Mouse (Mus musculus) limb, embryonic 13.5 days (tissue): Measurements from ENCODE around the gene Arhgap44. TPM values are rescaled to one million over a fixed set of nuclear protein-coding genes. Genes with fewer than 3 reads are reported as not detected.

Source experiments
- ATAC-seq: fragments of 200-750 bp; cut with Nextera tagmentation; 2 replicates; pipeline ENCODE4 v1.8.0; 2017; ENCODE audit warnings: low read depth, moderate number of reproducible peaks, moderate TSS enrichment; ENCODE audit not compliant: low FRiP score
- H3K27ac ChIP-seq: fragments of 300-500 bp; sonication (generic); 2 replicates; pipeline ENCODE4 v1.5.1; 2015; ENCODE audit warnings: inconsistent platforms, mild to moderate bottlenecking, moderate library complexity
- H3K27me3 ChIP-seq: fragments of 300-500 bp; sonication (generic); 2 replicates; pipeline ENCODE4 v1.6.1; 2015; ENCODE audit warnings: mild to moderate bottlenecking, inconsistent platforms
- H3K36me3 ChIP-seq: fragments of 300-500 bp; sonication (generic); 2 replicates; pipeline ENCODE4 v1.6.1; 2015; ENCODE audit warnings: inconsistent platforms, mild to moderate bottlenecking, moderate library complexity
- H3K4me1 ChIP-seq: fragments of 300-500 bp; sonication (generic); 2 replicates; pipeline ENCODE4 v1.6.1; 2015; ENCODE audit warnings: inconsistent platforms
- H3K4me2 ChIP-seq: fragments of 300-500 bp; sonication (generic); replicated peaks from 2 replicates; pipeline ENCODE4 v1.6.1; 2015; ENCODE audit warnings: inconsistent platforms, mild to moderate bottlenecking, moderate library complexity
- H3K4me3 ChIP-seq: fragments of 300-500 bp; sonication (generic); 2 replicates; pipeline ENCODE4 v1.5.1; 2015; ENCODE audit warnings: moderate library complexity, mild to moderate bottlenecking, inconsistent platforms
- H3K9ac ChIP-seq: fragments of 300-500 bp; sonication (generic); 2 replicates; pipeline ENCODE4 v1.6.1; 2015; ENCODE audit warnings: mild to moderate bottlenecking, inconsistent platforms
- H3K9me3 ChIP-seq: fragments of 300-500 bp; sonication (generic); 2 replicates; pipeline ENCODE4 v1.6.1; 2016; ENCODE audit warnings: inconsistent platforms
- WGBS: fragments of 180-500 bp; shearing (Covaris S2); methylation state at CpG from one replicate; pipeline ENCODE4 v1.1.7; 2015; 5-methylcytosine and 5-hydroxymethylcytosine counted together
- polyA plus RNA-seq: library from polyadenylated mRNA; unstranded; fragments of >200 nt; fragmentation: Nextera tagmentation; extraction: Ambion mirVana; gene quantifications from 2 replicates; pipeline ENCODE4 v1.2.1, GENCODE M21; 2015

Arhgap44 gene
- 4.6 and 5.5 TPM in 2 replicates for polyA plus RNA-seq

GRCm38 (mm10) chr11:65162767-65163120, at the start of gene Arhgap44:
TSS of gene Arhgap44 (minus strand) at chr11:65162961.
- Histone ChIP-seq H3K36me3 (no peaks in the 10 kb centered on the region), H3K4me2 (peak within 1 kb of the TSS; percentile 97), H3K27ac (no peak within 1 kb of the TSS), H3K27me3 (peaks cover 33% of the 10 kb centered on the region), H3K9ac (peak within 1 kb of the TSS; percentile 87), H3K4me3 (peak within 1 kb of the TSS; percentile 85), H3K4me1 (peaks cover 16% of the 10 kb centered on the region), H3K9me3 (no peaks in the 10 kb centered on the region)
- under 1% methylated on average over 27 of the region's 27 CpGs for WGBS
- peak; percentile 91 for ATAC-seq

- Histone ChIP-seq H3K4me2 (no peak overlapping the region), H3K36me3 (no peaks in the 10 kb centered on the region), H3K9me3 (no peaks in the 10 kb centered on the region), H3K27ac (no peak overlapping the region), H3K9ac (no peak overlapping the region), H3K4me3 (no peak overlapping the region), H3K27me3 (no peaks in the 10 kb centered on the region), H3K4me1 (0 out of 2 replicates have a peak, but pooled peaks cover 4% of the 10 kb centered on the region)
- 82% methylated on average over 6 of the region's 6 CpGs for WGBS
- ATAC-seq: no peak
These were observed 48.9 kb upstream of the Arhgap44 start for GRCm38 (mm10) chr11:65211701-65212100.

GRCm38 (mm10) chr11:65209441-65209840, 46.7 kb upstream of the Arhgap44 start:
- Histone ChIP-seq H3K4me1 (no peaks in the 10 kb centered on the region), H3K4me3 (no peak overlapping the region), H3K9ac (no peak overlapping the region), H3K4me2 (no peak overlapping the region), H3K27ac (no peak overlapping the region), H3K36me3 (no peaks in the 10 kb centered on the region), H3K27me3 (no peaks in the 10 kb centered on the region), H3K9me3 (no peaks in the 10 kb centered on the region)
- 65% methylated on average over 6 of the region's 6 CpGs for WGBS
- no peak for ATAC-seq

GRCm38 (mm10) chr11:65205306-65205705, 42.5 kb upstream of the Arhgap44 start:
- ATAC-seq: no peak
- Histone ChIP-seq H3K4me3 (no peak overlapping the region), H3K9me3 (no peaks in the 10 kb centered on the region), H3K4me2 (no peak overlapping the region), H3K27ac (no peak overlapping the region), H3K36me3 (no peaks in the 10 kb centered on the region), H3K4me1 (no peaks in the 10 kb centered on the region), H3K27me3 (no peaks in the 10 kb centered on the region), H3K9ac (no peak overlapping the region)
- WGBS: 83% methylated on average over 5 of the region's 5 CpGs

- Histone ChIP-seq H3K27ac (no peak overlapping the region), H3K36me3 (no peaks in the 10 kb centered on the region), H3K27me3 (no peaks in the 10 kb centered on the region), H3K4me3 (no peak overlapping the region), H3K4me1 (no peaks in the 10 kb centered on the region), H3K9me3 (no peaks in the 10 kb centered on the region), H3K4me2 (no peak overlapping the region), H3K9ac (no peak overlapping the region)
- no peak for ATAC-seq
- WGBS: 86% methylated on average over 13 of the region's 13 CpGs
These were observed 41.9 kb upstream of the Arhgap44 start for GRCm38 (mm10) chr11:65204651-65205050.

- Histone ChIP-seq H3K4me2 (no peak overlapping the region), H3K36me3 (no peaks in the 10 kb centered on the region), H3K4me1 (no peaks in the 10 kb centered on the region), H3K9me3 (no peaks in the 10 kb centered on the region), H3K27me3 (no peaks in the 10 kb centered on the region), H3K27ac (no peak overlapping the region), H3K9ac (no peak overlapping the region), H3K4me3 (no peak overlapping the region)
- no peak for ATAC-seq
- 82% methylated on average over 1 of the region's 1 CpGs for WGBS
These were observed 40.3 kb upstream of the Arhgap44 start for GRCm38 (mm10) chr11:65203020-65203419.

GRCm38 (mm10) chr11:65202236-65202635, 39.5 kb upstream of the Arhgap44 start:
- WGBS: 31% methylated on average over 5 of the region's 5 CpGs

GRCm38 (mm10) chr11:65198026-65198425, 35.3 kb upstream of the Arhgap44 start:
- WGBS: 76% methylated on average over 3 of the region's 3 CpGs
- Histone ChIP-seq H3K27me3 (no peaks in the 10 kb centered on the region), H3K4me2 (no peak overlapping the region), H3K36me3 (no peaks in the 10 kb centered on the region), H3K27ac (no peak overlapping the region), H3K4me3 (no peak overlapping the region), H3K9ac (no peak overlapping the region), H3K9me3 (no peaks in the 10 kb centered on the region), H3K4me1 (no peaks in the 10 kb centered on the region)
- ATAC-seq: no peak

More at GRCm38 (mm10) chr11:65202236-65202635, 39.5 kb upstream of the Arhgap44 start:
- H3K36me3 ChIP-seq: no peaks in the 10 kb centered on the region
- ATAC-seq: no peak
- H3K9me3 ChIP-seq: no peaks in the 10 kb centered on the region
- H3K4me1 ChIP-seq: no peaks in the 10 kb centered on the region
- no peak overlapping the region for H3K9ac ChIP-seq
- no peaks in the 10 kb centered on the region for H3K27me3 ChIP-seq
- H3K4me2 ChIP-seq: no peak overlapping the region
- H3K4me3 ChIP-seq: no peak overlapping the region
- H3K27ac ChIP-seq: no peak overlapping the region

- Histone ChIP-seq H3K9ac (no peak overlapping the region), H3K4me1 (no peaks in the 10 kb centered on the region), H3K27me3 (no peaks in the 10 kb centered on the region), H3K27ac (no peak overlapping the region), H3K4me2 (no peak overlapping the region), H3K36me3 (no peaks in the 10 kb centered on the region), H3K9me3 (no peaks in the 10 kb centered on the region), H3K4me3 (no peak overlapping the region)
- 6% methylated on average over 3 of the region's 3 CpGs for WGBS
- ATAC-seq: no peak
These were observed 34.5 kb upstream of the Arhgap44 start for GRCm38 (mm10) chr11:65197280-65197679.

- H3K9me3 ChIP-seq: no peaks in the 10 kb centered on the region
- no peak overlapping the region for H3K9ac ChIP-seq
- no peak overlapping the region for H3K4me2 ChIP-seq
- H3K4me1 ChIP-seq: no peaks in the 10 kb centered on the region
- 86% methylated on average over 12 of the region's 12 CpGs for WGBS
- H3K36me3 ChIP-seq: no peaks in the 10 kb centered on the region
- H3K27me3 ChIP-seq: peaks cover 5% of the 10 kb centered on the region; the same call in 1 of the 2 replicates
- no peak overlapping the region for H3K4me3 ChIP-seq
- no peak for ATAC-seq
- H3K27ac ChIP-seq: no peak overlapping the region
These were observed 24.2 kb upstream of the Arhgap44 start for GRCm38 (mm10) chr11:65186974-65187373.

GRCm38 (mm10) chr11:65185114-65185513, 22.4 kb upstream of the Arhgap44 start:
- no peak overlapping the region for H3K4me3 ChIP-seq
- H3K36me3 ChIP-seq: no peaks in the 10 kb centered on the region
- H3K27me3 ChIP-seq: peaks cover 5% of the 10 kb centered on the region; the same call in 1 of the 2 replicates
- no peaks in the 10 kb centered on the region for H3K9me3 ChIP-seq
- no peak overlapping the region for H3K9ac ChIP-seq
- no peak for ATAC-seq
- H3K27ac ChIP-seq: no peak overlapping the region
- no peaks in the 10 kb centered on the region for H3K4me1 ChIP-seq
- no peak overlapping the region for H3K4me2 ChIP-seq
- 94% methylated on average over 1 of the region's 1 CpGs for WGBS

GRCm38 (mm10) chr11:65170121-65170750, 7.5 kb upstream of the Arhgap44 start:
- Histone ChIP-seq H3K4me3 (no peak overlapping the region), H3K36me3 (no peaks in the 10 kb centered on the region), H3K9ac (no peak overlapping the region), H3K4me2 (no peak overlapping the region), H3K27me3 (peaks cover 8% of the 10 kb centered on the region), H3K9me3 (no peaks in the 10 kb centered on the region), H3K27ac (no peak overlapping the region), H3K4me1 (no peaks in the 10 kb centered on the region)
- ATAC-seq: no peak
- 85% methylated on average over 4 of the region's 4 CpGs for WGBS
